Comparison of ENCODE assay signal across 13 mouse cellular contexts in genomic region chr8:64674951-64675585, GRCm38 (mm10). TPM values are rescaled to one million over a fixed set of nuclear protein-coding genes. Genes with fewer than 3 reads are reported as not detected.
DNase-seq lines count a peak whose midpoint lies in the region; ATAC-seq and TF ChIP-seq lines count a peak whose summit lies in the region.
"Had no signal": no experiment of that assay in that cellular context is flagged by ENCODE, and none has a peak within 500 bp of the region (broad histone marks: within the 10 kb centered on the region; RNA-seq: fewer than 3 reads in every experiment).

No protein-coding gene starts in this region.

- H3K27me3 ChIP-seq in heart, adult 2 months (ENCODE audit: control insufficient read depth, insufficient read depth, low read length) = no peaks in the 10 kb centered on the region
- H3K27me3 ChIP-seq in heart, embryonic 10.5 days (ENCODE audit: insufficient read depth, poor library complexity, severe bottlenecking) = no peaks in the 10 kb centered on the region
- H3K27me3 ChIP-seq in intestine, embryonic 15.5 days (replicated peaks) = no peaks in the 10 kb centered on the region
- H3K27me3 ChIP-seq: forebrain, embryonic 15.5 days had no signal

- H3K9me3 ChIP-seq in heart, embryonic 10.5 days = no peaks in the 10 kb centered on the region
- no peaks in the 10 kb centered on the region for H3K9me3 ChIP-seq in intestine, embryonic 15.5 days
- H3K9me3 ChIP-seq: forebrain, embryonic 15.5 days had no signal

- ATAC-seq in intestine, embryonic 15.5 days = peak; percentile 71
- no peak for ATAC-seq in megakaryocyte, adult 5-6 weeks (ENCODE audit: poor library complexity, severe bottlenecking)
- ATAC-seq: CD4-positive, CD25-positive, alpha-beta regulatory T cell, adult 4 months; forebrain, embryonic 15.5 days had no signal

- no peaks in the 10 kb centered on the region for H3K79me2 ChIP-seq in heart, adult 2 months (replicated peaks; ENCODE audit: control insufficient read depth, insufficient read depth, low read length)

- no peaks in the 10 kb centered on the region for H3K4me1 ChIP-seq in heart, adult 2 months (ENCODE audit: control insufficient read depth, insufficient read depth, low read length)
- H3K4me1 ChIP-seq in heart, embryonic 10.5 days = no peaks in the 10 kb centered on the region
- peaks cover 9% of the 10 kb centered on the region for H3K4me1 ChIP-seq in cortical plate, adult 2 months (ENCODE audit: control insufficient read depth, insufficient read depth, low read length)
- H3K4me1 ChIP-seq in intestine, embryonic 15.5 days (replicated peaks) = no peaks in the 10 kb centered on the region

- DNase-seq in heart, adult 2 months = peak in 1 of 2 experiments; percentile 20
- DNase-seq in heart, embryonic 10.5 days (ENCODE audit: low spot score) = no peak
- no peak for DNase-seq in layer of hippocampus, adult 2 months (ENCODE audit: low spot score in 2 of 2)
- no peak for DNase-seq in layer of hippocampus, adult 8-10 months (ENCODE audit: low spot score in 2 of 2)
- DNase-seq in neural tube, embryonic 10.5 days (ENCODE audit: extremely low spot score, low spot score) = no peak
- DNase-seq: right cerebral cortex, postnatal 4 days had no signal

- 13% methylated on average over 8 of the region's 8 CpGs for WGBS in heart, adult 2 months
- 71% methylated on average over 8 of the region's 8 CpGs for WGBS in heart, embryonic 10.5 days
- WGBS in intestine, embryonic 15.5 days = 36% methylated on average over 8 of the region's 8 CpGs

- H3K27ac ChIP-seq in heart, adult 2 months = peak overlapping the region; percentile 61
- H3K27ac ChIP-seq in heart, embryonic 10.5 days = no peak overlapping the region
- H3K27ac ChIP-seq in layer of hippocampus, adult 2 months = peak overlapping the region; percentile 73
- peak overlapping the region; percentile 3; the same call in 1 of the 2 replicates for H3K27ac ChIP-seq in cortical plate, adult 2 months (ENCODE audit: insufficient read depth, low read length)
- H3K27ac ChIP-seq in intestine, embryonic 15.5 days = 0 out of 2 replicates have a peak overlapping the region, but pooled peaks have one; percentile 41
- H3K27ac ChIP-seq: forebrain, embryonic 15.5 days had no signal

- TF ChIP-seq POLR2A in heart, adult 2 months (IDR thresholded peaks at IDR 0.05; ENCODE audit: insufficient read depth, low read depth, low read length) = no peak
- no peak for TF ChIP-seq POLR2A in cortical plate, adult 2 months (IDR thresholded peaks at IDR 0.05; ENCODE audit: extremely low read depth, insufficient read depth, low read length)

- H3K4me2 ChIP-seq in intestine, embryonic 15.5 days (replicated peaks) = 0 out of 2 replicates have a peak overlapping the region, but pooled peaks have one; percentile 10
- H3K4me2 ChIP-seq: forebrain, embryonic 15.5 days; liver, embryonic 11.5 days had no signal

- TF ChIP-seq EP300 in heart, adult 2 months (IDR thresholded peaks at IDR 0.05; ENCODE audit: insufficient read depth, low read depth, low read length) = 0 out of 2 replicates have a peak, but pooled peaks have one; percentile 14

- no peaks in the 10 kb centered on the region for H3K36me3 ChIP-seq in heart, adult 2 months (ENCODE audit: control insufficient read depth, insufficient read depth, low read length)
- H3K36me3 ChIP-seq in heart, embryonic 10.5 days = no peaks in the 10 kb centered on the region
- no peaks in the 10 kb centered on the region for H3K36me3 ChIP-seq in intestine, embryonic 15.5 days
- H3K36me3 ChIP-seq: forebrain, embryonic 15.5 days had no signal

- no peak for TF ChIP-seq CTCF in heart, adult 2 months (IDR thresholded peaks at IDR 0.05)
- no peak for TF ChIP-seq CTCF in layer of hippocampus, adult 2 months (conservative IDR thresholded peaks at IDR 0.05)
- TF ChIP-seq CTCF in cortical plate, adult 2 months (IDR thresholded peaks at IDR 0.05; ENCODE audit: extremely low read depth, insufficient read depth, low read length) = no peak

- intact Hi-C loops in heart, adult 2 months (cut with DNase I) = no loop called here

- peak overlapping the region; percentile 23; the same call in 1 of the 2 replicates for H3K4me3 ChIP-seq in heart, adult 2 months
- H3K4me3 ChIP-seq in heart, embryonic 10.5 days = no peak overlapping the region
- H3K4me3 ChIP-seq in layer of hippocampus, adult 2 months = no peak overlapping the region
- H3K4me3 ChIP-seq in cortical plate, adult 2 months (ENCODE audit: insufficient read depth, low read length) = no peak overlapping the region
- H3K4me3 ChIP-seq in intestine, embryonic 15.5 days (replicated peaks) = no peak overlapping the region
- H3K4me3 ChIP-seq: forebrain, embryonic 15.5 days had no signal

- H3K9ac ChIP-seq in heart, adult 2 months (ENCODE audit: low read depth, low read length) = peak overlapping the region; percentile 50; the same call in 1 of the 2 replicates
- no peak overlapping the region for H3K9ac ChIP-seq in intestine, embryonic 15.5 days
- H3K9ac ChIP-seq: forebrain, embryonic 15.5 days had no signal

RNA-seq across cellular contexts. Expression of gene Cpe, which starts 17.8 kb away (rescaled TPM):
- total RNA-seq in heart, adult 2 months (2021) = 100 to 1,000 TPM; 241 to 256 TPM
- 112 and 149 TPM in 2 replicates for polyA plus RNA-seq in heart, adult 2 months (2012; rRNA removed)
- polyA plus RNA-seq in heart, embryonic 10.5 days (2016; fragmentation: Nextera tagmentation; extraction: Ambion mirVana) = 67.0 and 69.2 TPM in 2 replicates
- 1,000 to 10,000 TPM; 2,581 to 2,789 TPM for total RNA-seq in layer of hippocampus, adult 2 months (2021)
- 1,000 to 10,000 TPM; 2,655 to 2,856 (median 2,753) TPM for total RNA-seq in layer of hippocampus, adult 8-10 months (2022)
- polyA plus RNA-seq in cortical plate, adult 2 months (2012; rRNA removed) = 1,729 and 1,769 TPM in 2 replicates
- polyA plus RNA-seq in intestine, embryonic 15.5 days (2015; fragmentation: Nextera tagmentation; extraction: Ambion mirVana) = 184 and 201 TPM in 2 replicates
- total RNA-seq in megakaryocyte, adult 5-6 weeks (2015) = not detected in 2 replicates
- 0.33 TPM in 1 of 2 replicates, not detected in the other for total RNA-seq in megakaryocyte, adult 5-6 weeks (2017)
- total RNA-seq: common myeloid progenitor, adult 5-6 weeks had no signal

RNA-seq across cellular contexts. Expression of gene Msmo1, which starts 58.5 kb away (rescaled TPM):
- 1 to 10 TPM; 6.6 to 9.6 TPM for total RNA-seq in heart, adult 2 months (2021)
- polyA plus RNA-seq in heart, adult 2 months (2012; rRNA removed) = 4.1 and 9.1 TPM in 2 replicates
- polyA plus RNA-seq in heart, embryonic 10.5 days (2016; fragmentation: Nextera tagmentation; extraction: Ambion mirVana) = 105 and 111 TPM in 2 replicates
- total RNA-seq in layer of hippocampus, adult 2 months (2021) = 10 to 100 TPM; 85.9 to 86.4 TPM
- 100 to 1,000 TPM in 2 of 4 experiments, 10 to 100 TPM in 2; 70.7 to 134 (median 105) TPM for total RNA-seq in layer of hippocampus, adult 8-10 months (2022)
- 126 and 150 TPM in 2 replicates for polyA plus RNA-seq in cortical plate, adult 2 months (2012; rRNA removed)
- 193 and 213 TPM in 2 replicates for polyA plus RNA-seq in intestine, embryonic 15.5 days (2015; fragmentation: Nextera tagmentation; extraction: Ambion mirVana)
- total RNA-seq in megakaryocyte, adult 5-6 weeks (2015) = 50.1 TPM in 2 replicates
- total RNA-seq in megakaryocyte, adult 5-6 weeks (2017) = 88.1 and 100 TPM in 2 replicates

Comparison
In these comparisons a context has a peak if more than half of its experiments do, and no peak if none do; other contexts are left out.
1. RNA of gene Cpe, which starts 17.8 kb away (total RNA-seq): 2,581 to 2,789 TPM in layer of hippocampus, adult 2 months, 2,655 to 2,856 TPM in layer of hippocampus, adult 8-10 months and 241 to 256 TPM in heart, adult 2 months; 0.33 TPM in megakaryocyte, adult 5-6 weeks; every median in the first group is over 100 times any median in the second.
2. RNA of gene Msmo1, which starts 58.5 kb away (total RNA-seq): 70.7 to 134 TPM in layer of hippocampus, adult 8-10 months, 50.1 to 100 TPM in megakaryocyte, adult 5-6 weeks and 85.9 to 86.4 TPM in layer of hippocampus, adult 2 months; 6.6 to 9.6 TPM in heart, adult 2 months; every median in the first group is over 4 times any median in the second.